Mouse (Mus musculus) left cerebral cortex, postnatal 36 days (tissue): ENCODE measurements around the gene Sytl1. TPM values are rescaled to one million over a fixed set of nuclear protein-coding genes. Genes with fewer than 3 reads are reported as not detected.

Source experiments
- DNase-seq, 2 experiments: peaks; one replicate each; pipeline ENCODE4 v3.0.0; 2021 to 2022; ENCODE audit warnings: low spot score in 2 of 2, mixed read lengths in 1 of 2
- intact Hi-C: fragments of 180-260 bp; cut with DNase I; formaldehyde crosslinking; loops from one replicate; pipeline ENCODE4 v1.15.1; 2025
- total RNA-seq, 2 experiments: library from RNA; stranded (reverse); gene quantifications; 2 replicates each; pipeline ENCODE4 v1.2.3; 2021

Sytl1 gene
- 1 to 10 TPM; 2.2 to 2.3 TPM for total RNA-seq

DNA sequence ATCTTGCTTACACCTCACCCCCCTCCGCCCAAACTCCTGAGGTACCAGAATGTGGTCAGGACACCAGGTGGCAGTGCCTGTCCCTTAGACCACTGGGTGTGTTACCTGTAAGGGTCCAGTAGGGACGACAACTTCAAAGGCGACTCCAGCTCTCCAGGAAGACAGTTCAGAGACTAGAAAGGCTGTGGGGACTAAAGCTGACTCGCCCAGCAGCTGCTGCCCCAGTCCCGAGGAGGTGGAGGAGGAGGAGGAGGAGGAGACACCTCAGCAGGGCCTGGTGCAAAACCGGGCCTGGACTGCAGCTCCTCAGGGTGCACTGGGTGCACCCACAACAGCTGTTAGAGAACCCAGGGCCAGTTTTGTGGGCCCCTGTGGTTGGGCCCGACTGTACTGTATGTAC, at the start of gene Sytl1:
Sytl1 (minus strand) TSS at position 232 of the 400 bp plus-strand sequence.
- DNase-seq, result no peak
- intact Hi-C loops, result no loop called here

DNA sequence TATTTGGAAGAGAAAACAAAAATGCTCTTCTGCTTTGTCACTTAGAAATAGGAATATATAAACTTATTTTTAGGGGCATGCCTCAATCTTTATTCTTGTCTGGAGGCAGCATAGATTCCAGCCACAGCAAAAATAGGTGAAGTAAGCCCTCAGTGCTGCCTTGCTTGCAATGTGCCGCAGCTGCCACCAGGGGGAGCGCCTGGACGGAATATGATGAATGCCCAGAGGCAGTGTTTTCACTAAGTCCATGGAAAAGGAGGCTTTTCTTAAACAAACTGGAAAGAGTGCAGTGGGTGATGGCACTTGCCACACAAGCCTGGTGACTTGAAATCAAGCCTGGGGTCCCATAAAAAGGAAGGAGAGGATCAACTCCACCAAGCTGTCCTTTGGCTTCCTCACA, 47.0 kb upstream of the Sytl1 start:
- DNase-seq, result peak; percentile 80 to 87
- intact Hi-C loops, result loop anchor here (2.0 to 5.0 kb wide), 4 partner anchors 17 to 142 kb away; no protein-coding TSS in a partner anchor

DNA sequence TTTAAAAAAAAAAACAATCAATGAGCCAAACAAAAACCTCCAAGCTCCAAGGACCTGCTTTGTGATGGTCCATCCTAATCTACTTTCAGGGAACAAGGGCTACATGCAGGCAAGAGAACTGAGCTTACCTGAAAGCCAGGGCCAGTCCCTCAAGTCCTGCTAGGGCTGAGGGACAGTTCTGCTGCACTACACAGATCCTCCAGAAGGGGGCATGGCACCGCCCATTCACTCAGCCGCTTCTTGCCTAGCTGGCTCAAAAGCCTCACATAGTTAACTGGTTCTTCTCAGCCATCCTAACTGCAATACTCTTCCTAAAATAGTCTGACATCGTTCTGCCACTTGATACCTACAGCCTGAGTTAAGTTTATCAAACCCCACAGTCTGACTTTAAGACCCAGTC, 44.4 kb upstream of the Sytl1 start:
- peak; percentile 42 to 44 for DNase-seq
- intact Hi-C loops, result loop anchor here (5.0 kb wide), 1 partner anchor 145 kb away; no protein-coding TSS in a partner anchor

DNA sequence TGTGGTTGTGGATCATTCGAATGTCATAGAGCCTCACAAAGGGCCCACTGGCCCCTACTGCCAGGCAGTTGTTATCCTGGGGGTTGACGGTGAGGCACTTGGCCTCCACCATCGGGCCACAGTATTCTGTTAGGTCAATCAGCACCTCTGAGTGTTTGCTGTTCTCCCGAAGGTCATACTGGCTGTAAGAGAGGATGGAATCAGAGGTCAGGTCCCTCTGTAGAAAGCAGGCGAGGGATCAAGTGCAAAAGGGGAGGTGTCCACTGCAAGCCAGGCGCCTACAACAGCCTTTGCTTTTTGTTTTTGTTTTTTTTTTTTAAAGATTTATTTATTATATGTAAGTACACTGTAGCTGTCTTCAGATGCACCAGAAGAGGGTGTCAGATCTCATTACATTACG, 42.9 kb upstream of the Sytl1 start:
- DNase-seq, result no peak
- intact Hi-C loops, result loop anchor here (5.0 kb wide), 1 partner anchor 146 kb away; no protein-coding TSS in a partner anchor

DNA sequence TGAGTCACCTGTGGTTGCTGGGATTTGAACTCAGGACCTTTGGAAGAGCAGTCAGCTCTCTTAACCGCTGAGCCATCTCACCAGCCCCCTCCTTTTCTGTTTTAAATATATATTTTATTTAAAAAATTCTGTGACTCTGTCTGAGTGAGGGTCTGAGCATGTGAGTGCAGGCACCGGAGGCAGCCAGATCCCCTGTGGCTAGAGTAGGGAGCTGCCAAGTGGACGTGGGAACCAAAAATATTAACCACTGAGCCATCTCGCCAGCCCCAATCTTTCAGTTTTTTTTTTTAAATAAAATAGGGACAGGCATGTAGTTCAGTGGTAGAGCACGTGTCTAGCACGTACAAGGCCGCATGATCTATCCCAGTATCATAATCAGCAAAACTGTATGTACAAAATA, 41.9 kb upstream of the Sytl1 start:
- intact Hi-C loops, result loop anchor here (5.0 kb wide), 1 partner anchor 148 kb away; no protein-coding TSS in a partner anchor
- DNase-seq, result no peak

DNA sequence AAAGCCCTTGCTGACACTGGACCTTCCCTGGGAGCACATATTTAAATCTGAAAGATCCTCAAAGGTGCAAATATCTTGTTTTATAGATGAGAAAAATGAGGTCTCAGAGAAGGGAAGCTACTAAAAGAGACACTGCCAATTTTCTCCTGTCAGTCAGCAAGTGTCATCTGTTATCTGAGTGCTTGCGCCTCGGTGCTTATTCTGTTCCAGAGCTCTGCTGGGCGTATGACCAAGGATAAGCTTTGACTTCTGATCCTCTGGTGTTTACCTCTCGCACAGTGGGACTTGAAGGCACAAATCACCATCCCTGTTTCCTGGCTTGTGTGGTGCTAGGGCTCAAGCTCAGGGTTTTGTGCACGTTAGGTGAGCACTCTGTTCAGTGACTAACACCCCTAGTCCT, 39.8 kb upstream of the Sytl1 start:
- DNase-seq, result no peak
- intact Hi-C loops, result no loop called here

DNA sequence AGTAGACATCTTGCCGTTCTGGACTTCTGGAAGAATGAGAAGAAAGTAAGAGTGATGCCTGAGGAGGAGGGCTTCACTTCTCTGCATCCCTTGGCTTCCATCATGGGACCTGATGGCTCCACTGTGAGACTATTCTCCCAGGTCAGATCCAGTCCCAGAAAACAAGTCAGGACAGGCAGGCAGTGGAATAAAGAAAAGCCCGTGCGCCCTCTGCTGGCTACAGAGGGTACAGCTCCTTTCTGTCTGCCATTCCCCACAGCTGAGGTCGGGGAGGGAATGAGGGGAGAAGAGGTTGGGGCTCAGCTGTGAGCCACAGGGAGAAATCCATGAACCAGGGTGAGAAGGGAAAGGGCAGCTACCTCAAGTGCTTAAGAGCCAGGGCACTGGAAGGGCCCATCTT, 38.9 kb upstream of the Sytl1 start:
- peak; percentile 70 for DNase-seq
- intact Hi-C loops, result no loop called here

DNA sequence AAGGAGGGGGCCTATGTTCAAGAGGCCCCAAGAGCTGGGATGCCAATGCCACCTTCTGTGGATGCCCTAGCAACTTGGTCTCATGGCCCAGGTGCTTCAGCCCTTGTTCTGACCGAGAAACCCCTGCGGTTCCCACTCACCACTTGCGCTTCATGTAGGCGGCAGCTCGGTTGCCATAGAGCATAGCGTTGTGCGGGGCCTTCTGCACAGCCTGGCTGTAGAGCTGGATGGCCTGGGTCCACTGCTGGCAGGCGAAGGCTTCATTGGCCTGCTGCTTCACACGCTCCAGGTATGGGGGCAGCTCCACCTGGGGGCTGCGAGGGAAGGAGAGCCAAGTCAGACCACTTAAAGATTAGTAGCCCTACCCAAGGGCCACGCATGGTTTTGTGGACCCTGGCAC, 37.5 kb upstream of the Sytl1 start:
- DNase-seq, result no peak
- intact Hi-C loops, result no loop called here

DNA sequence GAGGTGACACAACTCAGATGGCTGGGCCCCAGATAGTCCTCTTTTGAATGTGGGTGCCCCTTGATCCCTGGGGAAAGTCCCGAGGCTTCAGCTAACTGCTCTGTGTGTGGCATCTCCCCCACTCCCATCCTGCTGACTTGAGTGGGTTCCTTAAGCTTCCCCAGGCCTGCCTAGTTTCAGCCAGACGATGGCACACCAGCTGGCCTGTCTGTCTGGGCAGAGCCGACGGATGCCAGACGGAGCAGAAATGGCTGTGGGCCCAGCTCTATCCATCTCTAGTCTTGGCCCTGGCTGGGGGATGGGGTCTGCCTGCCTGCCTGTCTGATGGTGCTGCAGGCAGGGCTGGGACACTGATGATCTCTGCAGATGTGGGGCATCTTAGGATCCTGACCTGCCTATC, 36.8 kb upstream of the Sytl1 start:
- intact Hi-C loops, result loop anchor here (5.0 kb wide), 1 partner anchor 47 kb away; no protein-coding TSS in a partner anchor
- peak; percentile 72 to 78 for DNase-seq

DNA sequence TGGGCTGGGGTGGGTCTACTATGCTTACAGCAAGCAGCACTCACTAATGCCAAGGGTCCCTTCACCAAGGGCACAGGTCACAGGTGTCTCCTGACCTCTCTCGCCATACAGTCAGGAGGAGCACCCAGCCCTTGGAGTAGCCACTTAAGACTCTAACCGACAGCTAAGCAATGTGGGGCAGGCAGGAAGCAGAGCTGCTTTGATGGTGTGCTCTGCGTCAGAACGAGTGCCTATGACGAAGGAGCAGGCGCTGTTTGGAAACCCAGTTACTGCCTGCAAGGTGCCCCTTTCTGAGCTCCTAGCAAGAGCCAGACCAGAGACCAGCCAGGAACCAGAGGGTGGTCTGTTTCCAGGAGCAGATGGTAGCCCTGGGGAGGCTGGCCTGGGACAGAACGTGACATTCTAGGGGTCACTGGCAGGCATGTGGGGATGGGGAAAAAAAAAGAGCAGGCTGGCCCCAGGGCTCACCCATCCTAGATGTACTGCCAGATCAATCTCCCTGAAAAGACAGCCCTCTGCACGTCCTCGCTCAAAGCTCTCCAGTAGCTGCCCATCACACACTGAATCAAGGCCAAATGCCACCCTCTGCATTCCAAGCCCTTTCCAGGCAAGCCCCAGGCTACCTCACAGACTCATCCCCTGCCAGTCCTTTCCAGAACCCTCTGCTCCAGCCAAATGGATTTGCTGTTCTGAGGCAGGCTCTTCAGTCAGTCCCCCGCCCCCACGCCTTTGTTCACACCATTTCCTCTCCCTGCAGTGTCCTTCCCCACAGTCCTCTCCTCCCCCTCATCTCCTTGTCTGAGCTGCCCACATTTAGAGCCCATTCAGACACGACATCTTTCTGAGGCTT, 35.8 kb upstream of the Sytl1 start:
- DNase-seq, result peak; percentile 82 to 86
- intact Hi-C loops, result loop anchor here (5.0 kb wide), 1 partner anchor 46 kb away; no protein-coding TSS in a partner anchor

DNA sequence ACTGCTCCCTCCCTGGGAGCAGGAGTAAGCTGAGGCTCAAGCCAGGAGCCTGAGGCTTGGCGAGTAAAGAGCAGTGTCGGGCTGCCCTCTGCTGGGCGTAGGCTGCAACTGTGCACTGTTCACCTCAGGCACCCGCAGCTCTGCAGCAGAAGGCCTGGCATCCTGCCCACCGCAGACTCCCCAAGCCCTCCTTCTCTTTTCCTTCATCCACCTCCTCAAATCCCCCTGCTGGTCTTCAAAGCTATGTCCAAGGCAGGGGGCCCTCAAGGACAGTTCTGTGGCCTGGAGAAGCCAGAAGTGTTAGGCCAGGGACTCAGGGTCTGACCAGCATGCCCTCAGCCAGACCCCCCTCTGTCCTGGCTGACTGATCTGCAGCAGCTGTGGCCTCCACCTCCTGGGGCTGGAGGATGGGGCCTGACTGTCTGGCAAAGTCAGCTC, 34.9 kb upstream of the Sytl1 start:
- DNase-seq, result peak; percentile 82 to 83
- intact Hi-C loops, result loop anchor here (1.0 to 5.0 kb wide), 3 partner anchors 46 to 289 kb away; no protein-coding TSS in a partner anchor

DNA sequence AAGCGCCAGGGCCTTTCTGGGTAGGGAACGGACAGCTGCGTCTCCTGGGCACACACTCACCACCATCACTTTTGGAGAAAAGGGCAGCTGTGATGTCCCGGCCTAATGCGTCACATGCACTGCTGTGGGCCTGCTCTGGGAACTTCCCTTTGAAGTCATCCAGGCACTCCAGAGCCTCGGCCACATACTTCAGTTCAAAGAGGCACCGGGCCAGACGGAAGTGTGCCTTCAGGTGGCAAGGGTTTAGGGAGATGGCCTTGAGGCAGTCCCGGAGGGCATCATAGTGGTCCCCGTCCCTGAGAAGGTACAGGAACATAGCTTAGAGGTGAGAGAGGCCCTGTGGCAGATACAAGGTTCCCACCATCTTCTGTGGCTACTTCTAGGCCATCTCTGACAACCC, 34.4 kb upstream of the Sytl1 start:
- DNase-seq, result no peak
- intact Hi-C loops, result loop anchor here (1.0 to 5.0 kb wide), 3 partner anchors 45 to 288 kb away; no protein-coding TSS in a partner anchor

DNA sequence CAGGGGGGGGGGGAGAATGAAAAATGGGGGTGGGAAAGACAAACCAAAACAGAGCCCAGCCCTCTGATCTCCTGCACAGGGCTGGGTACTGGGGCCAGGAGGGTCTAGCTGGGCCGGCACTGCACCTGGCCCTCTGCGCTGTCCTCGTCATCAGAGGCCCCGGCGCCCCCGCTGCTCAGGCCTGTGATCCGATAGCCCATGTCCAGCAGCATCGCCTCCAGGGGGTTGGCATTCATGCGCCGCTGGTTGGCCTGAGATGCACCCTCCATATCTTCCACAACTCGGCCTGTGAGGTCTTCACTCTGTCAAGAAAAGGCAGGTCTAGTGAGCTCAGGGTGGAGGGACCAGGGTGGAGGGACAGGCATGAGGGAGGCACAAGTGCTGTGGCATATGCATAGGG, 31.2 kb upstream of the Sytl1 start:
- intact Hi-C loops, result no loop called here
- DNase-seq, result no peak

DNA sequence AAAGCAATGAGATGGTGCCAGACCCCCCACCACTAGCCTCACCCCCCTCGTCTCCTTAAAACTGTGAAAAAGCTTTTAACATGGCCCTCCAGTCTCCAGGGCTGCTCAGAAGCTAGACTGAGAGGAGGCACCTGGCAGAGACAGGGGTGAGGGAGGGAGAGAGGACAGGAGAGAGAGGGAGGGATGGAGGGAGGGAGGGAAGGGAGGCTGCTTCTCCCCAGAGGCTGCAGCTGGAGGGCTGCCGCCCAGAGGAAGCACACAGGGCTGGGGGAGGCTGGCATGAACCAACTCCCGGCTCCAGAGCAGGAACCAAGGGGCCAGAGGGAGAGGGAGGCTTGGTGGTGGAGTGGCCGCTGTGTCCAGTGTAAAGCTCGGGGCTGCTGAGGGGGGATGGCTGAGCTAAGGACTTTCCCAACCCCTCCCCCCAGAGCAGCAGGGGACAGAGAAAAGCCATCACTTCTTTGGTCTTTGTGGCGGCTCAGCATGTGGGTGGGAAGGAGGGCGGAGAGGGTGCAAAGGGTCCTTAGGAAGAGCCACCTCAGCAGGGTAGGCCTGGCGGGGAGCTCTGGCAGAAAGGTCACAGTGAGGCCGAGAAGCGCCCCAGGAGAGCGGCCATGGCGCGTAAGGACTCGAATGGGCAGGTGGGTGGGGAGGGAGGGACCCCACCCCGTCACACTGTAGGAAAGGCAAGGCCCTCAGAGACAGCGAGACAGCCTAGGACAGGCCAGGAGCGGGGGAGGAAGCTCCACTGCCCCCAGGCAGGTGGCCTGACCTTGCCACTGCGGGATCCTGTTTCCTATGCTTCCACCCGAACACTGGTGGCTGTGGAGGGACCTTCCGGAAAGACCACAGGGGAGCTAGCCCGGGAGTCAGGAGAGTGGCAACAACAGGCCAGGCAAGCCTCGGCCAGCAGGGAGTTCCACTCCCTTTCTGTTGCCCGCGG, 30.3 kb upstream of the Sytl1 start:
- intact Hi-C loops, result no loop called here

DNA sequence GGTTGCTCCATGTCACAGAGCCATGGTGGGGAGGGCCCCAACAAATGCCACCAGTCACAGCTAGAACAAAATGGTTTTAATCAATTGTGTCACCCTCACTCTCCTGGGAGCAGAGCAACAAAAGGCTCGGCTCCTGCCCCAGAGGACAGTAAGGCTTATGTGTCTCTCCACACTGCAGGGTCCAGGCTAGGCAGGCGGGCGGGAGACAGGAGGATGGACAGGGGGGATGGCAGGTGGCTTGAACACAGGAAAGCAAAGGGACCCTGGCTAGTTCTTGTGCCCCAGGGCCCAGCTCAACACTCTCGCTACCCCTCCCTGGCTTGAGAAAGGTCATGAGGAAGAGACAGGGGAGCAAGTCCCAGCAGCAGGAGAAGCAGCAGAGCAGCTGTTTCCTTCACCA, 29.5 kb upstream of the Sytl1 start:
- intact Hi-C loops, result no loop called here
- no peak for DNase-seq

More for the DNA sequence above, 30.3 kb upstream of the Sytl1 start:
- DNase-seq, result no peak

DNA sequence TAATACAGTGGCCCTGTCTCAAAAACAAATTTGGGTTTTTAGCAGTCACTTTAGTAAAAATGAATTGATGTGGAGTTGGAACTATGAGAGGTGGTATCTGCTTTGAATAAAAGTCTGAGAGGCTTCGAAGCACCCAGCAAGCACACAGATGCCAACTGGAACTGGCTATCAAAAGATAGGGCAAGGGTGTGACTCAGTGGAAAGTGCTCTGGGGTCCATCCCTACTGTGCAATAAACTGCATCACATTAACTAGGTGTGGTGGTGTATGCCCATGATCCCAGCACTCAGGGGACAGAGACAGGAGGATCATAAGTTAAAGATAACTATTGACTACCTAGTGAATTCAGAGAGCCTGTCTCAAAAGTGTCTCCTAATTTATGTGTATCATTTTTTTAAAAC, 28.3 kb upstream of the Sytl1 start:
- intact Hi-C loops, result no loop called here
- DNase-seq, result no peak

DNA sequence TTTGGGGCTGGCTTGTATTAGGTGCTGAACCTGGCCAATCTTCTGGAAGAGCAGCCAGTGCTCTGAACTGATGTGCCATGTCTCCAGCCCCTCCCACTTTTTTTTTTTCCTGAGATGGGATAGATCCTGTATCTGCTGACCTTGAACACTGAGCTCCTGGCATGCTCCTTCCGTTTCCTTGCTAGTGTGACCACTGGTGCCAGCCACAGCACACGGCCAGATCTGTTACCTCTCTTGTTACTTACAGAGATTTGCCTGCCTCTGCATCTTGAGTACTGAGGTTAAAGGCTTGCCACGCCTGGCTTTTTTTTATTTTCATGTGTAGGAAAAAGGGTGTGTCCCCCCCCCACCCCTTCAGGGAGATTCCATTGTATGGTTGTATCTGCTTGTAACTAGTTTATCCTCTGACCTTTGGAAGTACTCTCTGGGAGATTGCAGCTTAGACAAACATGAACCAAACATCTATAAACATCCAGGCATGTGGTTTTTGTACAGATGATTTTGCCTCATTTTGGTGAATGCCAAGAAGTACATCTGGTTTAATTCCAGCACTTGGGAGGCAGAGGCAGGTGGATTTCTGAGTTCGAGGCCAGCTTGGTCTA, 23.7 kb upstream of the Sytl1 start:
- no peak for DNase-seq
- intact Hi-C loops, result no loop called here

DNA sequence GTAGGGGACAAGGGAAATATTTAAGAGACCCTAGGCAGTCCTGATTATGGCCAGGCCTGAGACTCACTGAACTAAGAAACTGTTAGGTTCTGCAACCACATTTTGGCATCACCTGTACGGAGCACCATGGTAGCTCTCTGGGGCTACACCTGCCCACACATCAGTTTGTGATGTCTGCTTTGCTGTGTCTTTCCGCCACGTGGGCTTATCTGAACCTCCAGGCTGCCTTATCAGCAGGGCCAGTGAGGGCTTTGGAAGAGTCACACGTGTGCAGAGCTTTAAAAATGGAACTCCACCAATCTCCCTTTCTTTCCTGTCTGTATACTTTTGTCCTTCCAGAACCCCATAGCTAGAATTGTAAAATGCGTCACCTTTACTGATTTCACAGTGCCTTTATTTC, 23.0 kb upstream of the Sytl1 start:
- intact Hi-C loops, result no loop called here
- DNase-seq, result no peak

DNA sequence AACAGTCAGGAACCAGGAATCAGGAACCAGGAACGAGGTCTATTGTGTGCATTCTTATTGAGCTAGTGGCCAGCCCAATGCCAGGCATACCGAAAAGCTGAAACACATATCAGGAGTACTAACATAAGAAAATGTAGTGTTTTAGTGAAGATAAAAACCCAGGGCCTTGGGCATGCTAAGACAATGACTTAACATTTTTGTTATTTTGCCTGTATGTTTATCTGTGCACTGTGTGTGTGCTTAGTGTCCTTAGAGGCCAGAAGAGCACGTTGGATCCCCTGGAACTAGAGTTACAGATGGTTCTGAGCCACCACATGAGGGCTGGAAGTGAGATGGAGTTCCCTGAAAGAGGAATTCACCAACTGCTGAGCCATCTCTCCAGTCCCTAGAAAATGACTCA, 22.4 kb upstream of the Sytl1 start:
- intact Hi-C loops, result no loop called here
- DNase-seq, result no peak

DNA sequence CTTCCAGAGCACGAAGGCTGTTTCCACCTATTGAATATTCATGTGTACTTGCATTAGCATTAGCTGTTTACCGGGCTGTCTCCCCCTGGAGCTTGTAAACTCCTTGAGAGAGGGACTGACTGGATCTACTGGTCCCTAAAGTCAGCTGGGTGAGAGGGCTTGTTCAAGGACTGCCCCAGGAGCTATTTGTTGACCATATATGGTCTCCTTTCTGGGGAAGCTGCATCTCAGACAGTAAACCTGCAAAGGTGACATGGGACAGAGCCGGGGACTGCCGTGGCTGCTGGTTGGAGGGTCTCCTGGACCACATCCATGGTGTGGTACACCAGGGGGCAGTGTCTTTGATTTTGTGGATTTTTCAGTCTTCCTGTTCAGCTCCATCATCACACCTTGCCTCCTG, 19.7 kb upstream of the Sytl1 start:
- intact Hi-C loops, result no loop called here
- DNase-seq, result no peak
